Mouse (Mus musculus): ENCODE measurements around the gene Rfc3. TPM values are rescaled to one million over a fixed set of nuclear protein-coding genes. Genes with fewer than 3 reads are reported as not detected.
"Not testable (repeated sequence)": the region's sequence is repeated elsewhere in the genome, so short reads cannot be mapped to it uniquely, and the experiment has no call there.

Gene Rfc3
- 28.9 and 39.5 TPM in 2 replicates for total RNA-seq (2014; rRNA removed)
- 60.9 and 62.4 TPM in 2 replicates for polyA plus RNA-seq (2015; fragmentation: Nextera tagmentation; extraction: Ambion mirVana)

GRCm38 (mm10) chr5:151650700-151651410, at the start of gene Rfc3:
Gene Rfc3 (minus strand): TSS chr5:151651242.
- Histone ChIP-seq H3K4me2 (ENCODE audit: low read depth, low read length, poor library complexity, severe bottlenecking) (peak within 1 kb of the TSS; percentile 71), H3K4me3 (ENCODE audit: low read depth, low read length) (peak within 1 kb of the TSS; percentile 55), H3K9ac (replicated peaks; ENCODE audit: low read length, poor library complexity, severe bottlenecking) (peak within 1 kb of the TSS; percentile 69), H3K27ac (ENCODE audit: low read depth, low read length) (peak within 1 kb of the TSS; percentile 79), H3K4me1 (ENCODE audit: insufficient read depth, low read length) (0 out of 2 replicates have a peak, but pooled peaks cover 3% of the 10 kb centered on the region), H3K9me3 (ENCODE audit: low read length) (no peaks in the 10 kb centered on the region), H3K36me3 (ENCODE audit: insufficient read depth, low read length) (peaks cover 27% of the 10 kb centered on the region), H3K27me3 (ENCODE audit: insufficient read depth, low read length) (no peaks in the 10 kb centered on the region)
- peak; percentile 89 for TF ChIP-seq CTCF (IDR thresholded peaks at IDR 0.05)
- WGBS = under 1% methylated on average over 38 of the region's 42 CpGs
- ATAC-seq (ENCODE audit: low FRiP score) (peak; percentile 99), DNase-seq (ENCODE audit: low spot score) (peak; percentile 98)

- not testable (repeated sequence) for H3K4me3 ChIP-seq (ENCODE audit: low read depth, low read length); H3K27ac ChIP-seq (ENCODE audit: low read depth, low read length); H3K27me3 ChIP-seq (ENCODE audit: insufficient read depth, low read length); ATAC-seq (ENCODE audit: low FRiP score); DNase-seq (ENCODE audit: low spot score); H3K9ac ChIP-seq (replicated peaks; ENCODE audit: low read length, poor library complexity, severe bottlenecking); H3K9me3 ChIP-seq (ENCODE audit: low read length); H3K4me2 ChIP-seq (ENCODE audit: low read depth, low read length, poor library complexity, severe bottlenecking); H3K36me3 ChIP-seq (ENCODE audit: insufficient read depth, low read length); H3K4me1 ChIP-seq (ENCODE audit: insufficient read depth, low read length)
- 89% methylated on average over 13 of the region's 13 CpGs for WGBS
Measured at GRCm38 (mm10) chr5:151693636-151694035, 42.6 kb upstream of the Rfc3 start.

DNA sequence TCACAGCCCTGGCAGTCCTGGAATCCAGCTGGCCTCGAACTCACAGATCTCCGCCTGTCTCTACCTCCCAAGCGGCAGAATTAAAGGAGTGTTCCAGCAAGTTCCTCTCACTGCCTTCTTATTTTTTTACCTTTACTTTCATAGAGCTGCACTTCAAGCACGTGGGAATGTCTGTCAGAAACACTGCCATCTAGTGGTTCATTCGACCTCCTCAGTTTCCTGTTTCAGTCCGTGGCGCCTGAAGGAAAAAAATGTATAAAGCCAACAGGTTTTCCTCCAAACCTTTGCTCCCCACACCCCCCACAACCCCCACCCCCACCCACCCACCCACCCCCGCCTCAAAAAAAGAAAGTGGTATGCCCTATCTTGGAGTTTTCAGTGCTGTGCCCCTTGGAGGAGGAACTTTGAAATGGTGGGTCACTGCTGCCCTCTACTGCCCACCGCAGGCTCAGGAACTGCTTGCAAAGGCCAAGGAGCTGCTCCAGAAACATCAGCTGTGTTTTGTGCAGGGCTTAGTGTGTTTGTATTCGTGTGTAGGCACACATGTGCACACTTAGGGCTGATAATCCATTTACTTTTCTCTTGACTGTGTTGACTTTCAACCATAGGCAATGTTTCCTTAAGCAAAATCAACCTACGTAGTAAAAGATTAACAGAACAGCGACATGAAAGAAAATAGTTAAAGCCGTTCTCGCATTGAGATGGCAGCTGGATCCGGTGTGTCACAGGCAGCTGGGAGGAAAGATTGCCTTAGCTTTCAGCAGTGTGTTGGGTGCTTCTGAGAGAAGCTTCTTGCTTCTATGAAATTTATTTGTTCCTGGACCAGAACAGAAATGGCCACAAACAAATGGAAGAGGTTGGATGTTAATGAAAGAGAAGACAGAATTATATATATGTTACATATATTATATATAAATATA, 35.8 kb upstream of the Rfc3 start:
- Histone ChIP-seq H3K4me1 (ENCODE audit: insufficient read depth, low read length) (no peaks in the 10 kb centered on the region), H3K4me2 (ENCODE audit: low read depth, low read length, poor library complexity, severe bottlenecking) (peak overlapping the region; percentile 32), H3K27ac (ENCODE audit: low read depth, low read length) (no peak overlapping the region), H3K27me3 (ENCODE audit: insufficient read depth, low read length) (no peaks in the 10 kb centered on the region), H3K4me3 (ENCODE audit: low read depth, low read length) (no peak overlapping the region), H3K9me3 (ENCODE audit: low read length) (no peaks in the 10 kb centered on the region), H3K36me3 (ENCODE audit: insufficient read depth, low read length) (no peaks in the 10 kb centered on the region), H3K9ac (replicated peaks; ENCODE audit: low read length, poor library complexity, severe bottlenecking) (no peak overlapping the region)
- 24% methylated on average over 15 of the region's 15 CpGs for WGBS
- ATAC-seq (ENCODE audit: low FRiP score) (peak; percentile 92), DNase-seq (ENCODE audit: low spot score) (peak; percentile 86)
- peak; percentile 77 for TF ChIP-seq CTCF (IDR thresholded peaks at IDR 0.05)

GRCm38 (mm10) chr5:151662207-151662606, 11.2 kb upstream of the Rfc3 start:
- ATAC-seq (ENCODE audit: low FRiP score) = no peak
- Histone ChIP-seq H3K27ac (ENCODE audit: low read depth, low read length) (no peak overlapping the region), H3K27me3 (ENCODE audit: insufficient read depth, low read length) (no peaks in the 10 kb centered on the region), H3K9me3 (ENCODE audit: low read length) (no peaks in the 10 kb centered on the region), H3K4me1 (ENCODE audit: insufficient read depth, low read length) (no peaks in the 10 kb centered on the region), H3K36me3 (ENCODE audit: insufficient read depth, low read length) (no peaks in the 10 kb centered on the region), H3K4me2 (ENCODE audit: low read depth, low read length, poor library complexity, severe bottlenecking) (no peak overlapping the region), H3K9ac (replicated peaks; ENCODE audit: low read length, poor library complexity, severe bottlenecking) (no peak overlapping the region), H3K4me3 (ENCODE audit: low read depth, low read length) (no peak overlapping the region)
- WGBS = 89% methylated on average over 4 of the region's 4 CpGs
- DNase-seq (ENCODE audit: low spot score) = no peak
- no peak for TF ChIP-seq CTCF (IDR thresholded peaks at IDR 0.05)

DNA sequence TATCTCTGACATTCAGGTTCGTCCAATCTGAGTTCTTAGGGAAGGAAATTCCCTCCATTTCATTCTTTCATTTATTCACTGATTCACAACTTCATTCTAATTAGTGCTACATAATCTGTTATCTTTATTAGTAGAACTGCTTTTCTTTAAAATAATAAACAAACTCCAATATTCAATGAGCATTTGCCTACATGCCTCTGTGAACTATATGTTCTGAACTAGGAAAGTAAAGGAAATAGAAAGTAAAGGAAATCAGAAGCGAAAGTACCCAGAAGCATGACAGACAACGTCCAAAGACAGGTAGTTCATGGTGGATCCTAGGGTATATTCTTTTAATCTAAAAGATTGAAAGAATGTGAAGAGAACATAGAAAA, 356 bp upstream of the Rfc3 start:
- Histone ChIP-seq H3K4me2 (ENCODE audit: low read depth, low read length, poor library complexity, severe bottlenecking) (peak overlapping the region; percentile 23), H3K4me1 (ENCODE audit: insufficient read depth, low read length) (0 out of 2 replicates have a peak, but pooled peaks cover 3% of the 10 kb centered on the region), H3K36me3 (ENCODE audit: insufficient read depth, low read length) (peaks cover 21% of the 10 kb centered on the region), H3K4me3 (ENCODE audit: low read depth, low read length) (peak overlapping the region; percentile 55; the same call in 1 of the 2 replicates), H3K9ac (replicated peaks; ENCODE audit: low read length, poor library complexity, severe bottlenecking) (no peak overlapping the region), H3K9me3 (ENCODE audit: low read length) (no peaks in the 10 kb centered on the region), H3K27ac (ENCODE audit: low read depth, low read length) (peak overlapping the region; percentile 79; the same call in 1 of the 2 replicates), H3K27me3 (ENCODE audit: insufficient read depth, low read length) (no peaks in the 10 kb centered on the region)
- WGBS = 62% methylated on average over 3 of the region's 3 CpGs
- DNase-seq (ENCODE audit: low spot score) (no peak), ATAC-seq (ENCODE audit: low FRiP score) (no peak)
- no peak for TF ChIP-seq CTCF (IDR thresholded peaks at IDR 0.05)
